Mouse (Mus musculus): ENCODE measurements around the gene Fbxw11. TPM values are rescaled to one million over a fixed set of nuclear protein-coding genes. Genes with fewer than 3 reads are reported as not detected.
"Not testable (repeated sequence)": the region's sequence is repeated elsewhere in the genome, so short reads cannot be mapped to it uniquely, and the experiment has no call there.

Fbxw11 gene
- total RNA-seq, 1 experiment from 2014 or later: 113 TPM

GRCm38 (mm10) chr11:32708739-32709501, 66.4 kb downstream of the Fbxw11 start:
- DNase-seq: no peak

DNA sequence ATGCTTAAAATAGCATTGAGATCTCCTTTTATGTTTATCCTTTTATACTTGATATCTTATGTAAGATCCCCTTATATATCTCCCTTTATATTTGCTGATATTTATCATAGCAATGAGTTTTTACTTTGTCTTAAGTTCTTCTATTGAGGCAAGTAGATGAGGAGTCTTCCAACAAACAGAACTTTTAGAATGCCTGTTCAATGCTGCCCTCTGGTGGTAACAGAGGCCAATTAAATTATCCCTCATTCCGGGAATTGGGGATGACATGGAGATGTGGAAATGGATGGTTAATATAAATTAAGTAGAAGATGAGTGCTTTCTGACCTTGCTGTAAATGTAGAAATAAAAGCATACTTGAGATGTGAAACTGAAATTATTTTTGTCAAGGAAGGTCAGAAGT, 67.0 kb downstream of the Fbxw11 start:
- no peak for DNase-seq

GRCm38 (mm10) chr11:32714230-32714629, 71.7 kb downstream of the Fbxw11 start:
- no peak for DNase-seq

DNA sequence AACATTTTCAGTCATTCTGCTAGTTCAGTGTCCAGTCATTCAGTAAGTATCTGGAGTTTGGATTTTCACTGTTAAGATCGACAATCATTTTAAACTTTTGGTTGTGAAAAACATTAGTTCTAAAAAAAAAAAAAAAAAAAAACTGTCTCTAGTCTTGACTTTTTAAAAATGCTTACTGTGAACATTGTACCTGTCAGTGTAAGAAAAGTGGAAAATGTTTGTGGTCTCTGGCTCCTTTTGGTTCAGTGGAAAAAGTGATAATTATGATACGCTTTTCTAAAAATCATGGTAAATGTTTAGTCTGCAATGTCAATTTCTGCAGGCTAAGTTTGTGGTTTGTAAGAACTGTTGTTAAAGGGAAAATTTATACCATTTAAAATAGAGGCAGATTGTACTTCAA, 72.4 kb downstream of the Fbxw11 start:
- no peak for DNase-seq

DNA sequence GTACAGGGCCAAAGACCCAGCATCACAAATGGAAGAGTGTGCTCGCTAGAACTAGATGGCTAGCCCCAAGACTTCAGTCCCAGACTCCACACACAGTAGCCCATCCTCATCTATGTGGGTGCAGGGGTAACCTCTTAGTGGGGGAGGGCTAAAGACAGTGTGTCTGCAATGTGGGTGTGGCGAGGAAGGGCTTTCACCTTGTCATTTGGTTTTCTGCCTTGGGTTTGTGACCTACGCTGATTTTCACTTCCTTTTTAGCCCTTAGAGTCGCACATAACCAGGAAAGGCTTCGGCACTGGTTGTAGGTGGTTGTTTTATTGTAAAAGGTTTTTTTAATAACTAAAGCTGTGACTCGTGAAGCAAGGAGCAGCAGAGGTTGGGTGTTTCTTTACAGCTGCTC, 73.0 kb downstream of the Fbxw11 start:
- no peak for DNase-seq

- DNase-seq: no peak
These were observed 73.4 kb downstream of the Fbxw11 start for GRCm38 (mm10) chr11:32715970-32716369.

GRCm38 (mm10) chr11:32716876-32717275, 74.4 kb downstream of the Fbxw11 start:
- no peak for DNase-seq

- not testable (repeated sequence) for DNase-seq
These were observed 75.2 kb downstream of the Fbxw11 start for GRCm38 (mm10) chr11:32717711-32718110.

- DNase-seq: no peak
These were observed 75.8 kb downstream of the Fbxw11 start for GRCm38 (mm10) chr11:32718371-32718770.

GRCm38 (mm10) chr11:32718979-32719378, 76.5 kb downstream of the Fbxw11 start:
- DNase-seq: no peak

- no peak for DNase-seq
These were observed 80.1 kb downstream of the Fbxw11 start for GRCm38 (mm10) chr11:32722653-32723052.

DNA sequence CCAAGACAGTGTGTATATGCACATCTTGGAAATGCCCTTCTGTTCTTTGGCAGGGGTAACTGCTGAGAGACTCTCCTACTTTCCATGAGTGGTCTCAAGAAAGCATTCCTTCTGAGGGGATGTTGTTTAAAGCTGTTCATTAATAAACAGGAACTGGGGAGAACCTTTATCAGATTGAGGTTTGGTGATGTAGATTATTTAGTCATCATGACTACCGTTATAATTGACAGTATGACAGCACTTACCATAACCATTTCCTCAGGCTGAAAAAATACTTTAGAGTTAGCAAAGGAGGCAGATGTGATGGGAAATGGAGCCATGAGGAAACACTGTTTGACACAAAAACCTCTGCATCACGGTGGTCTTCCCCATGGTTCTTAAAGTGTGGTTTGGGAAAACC, 80.8 kb downstream of the Fbxw11 start:
- no peak for DNase-seq

- no peak for DNase-seq
These were observed 82.6 kb downstream of the Fbxw11 start for GRCm38 (mm10) chr11:32725171-32725570.

DNA sequence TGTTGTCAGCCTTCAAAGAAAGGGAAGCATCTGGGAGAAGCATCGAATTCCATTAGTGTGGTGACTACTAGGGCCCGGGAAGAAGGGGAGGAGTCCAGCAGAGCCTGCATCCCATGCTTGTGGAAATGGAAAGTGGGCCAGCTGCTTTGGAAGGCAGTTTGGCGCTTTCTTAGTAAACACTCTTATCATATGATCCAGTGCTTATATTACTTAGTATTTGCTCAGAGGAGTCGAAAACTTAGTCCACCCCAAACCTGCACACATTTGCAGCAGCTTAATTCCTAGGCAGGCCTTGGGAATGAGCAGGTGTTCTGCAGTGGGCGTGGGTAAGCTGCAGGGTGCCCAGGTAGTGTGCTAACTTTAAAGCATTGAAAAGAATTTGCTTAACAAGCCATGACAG, 89.9 kb downstream of the Fbxw11 start:
- DNase-seq: no peak

DNA sequence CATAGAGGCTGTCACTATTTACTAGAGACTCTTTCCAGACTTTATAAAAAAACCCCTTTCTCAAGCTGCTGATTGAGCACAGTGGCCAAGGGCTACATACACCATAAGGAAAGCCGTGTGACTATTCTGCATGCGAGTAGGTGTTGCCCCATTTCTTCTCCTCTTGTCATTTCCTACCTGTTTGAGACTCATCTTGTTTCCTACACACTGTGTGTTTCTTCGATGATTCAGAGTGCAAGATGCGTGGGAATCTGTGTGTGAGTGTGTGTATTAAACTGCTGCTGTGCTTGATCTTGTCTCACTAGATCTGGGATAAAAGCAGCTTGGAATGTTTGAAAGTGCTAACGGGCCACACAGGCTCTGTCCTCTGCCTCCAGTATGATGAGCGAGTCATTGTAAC, 90.7 kb downstream of the Fbxw11 start:
- DNase-seq: no peak

DNA sequence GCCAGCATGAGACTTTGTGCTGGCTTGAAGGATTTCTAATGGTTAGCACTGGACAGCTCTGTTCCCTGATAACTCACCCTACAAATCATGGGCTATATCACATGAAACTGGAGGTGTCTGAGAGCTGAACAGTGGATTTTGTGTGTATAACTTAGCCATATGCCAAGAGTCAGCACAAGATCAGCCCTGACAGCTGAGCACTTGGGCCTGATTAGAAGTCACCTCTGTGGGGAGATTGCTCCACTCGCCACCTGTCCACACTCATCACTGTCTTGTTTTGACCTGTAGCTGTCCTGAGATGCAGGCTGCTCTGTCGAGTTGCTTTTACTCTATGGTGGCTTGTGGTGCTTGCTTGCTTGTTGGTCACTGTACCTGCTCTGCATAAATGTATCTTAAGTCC, 93.8 kb downstream of the Fbxw11 start:
- no peak for DNase-seq

DNA sequence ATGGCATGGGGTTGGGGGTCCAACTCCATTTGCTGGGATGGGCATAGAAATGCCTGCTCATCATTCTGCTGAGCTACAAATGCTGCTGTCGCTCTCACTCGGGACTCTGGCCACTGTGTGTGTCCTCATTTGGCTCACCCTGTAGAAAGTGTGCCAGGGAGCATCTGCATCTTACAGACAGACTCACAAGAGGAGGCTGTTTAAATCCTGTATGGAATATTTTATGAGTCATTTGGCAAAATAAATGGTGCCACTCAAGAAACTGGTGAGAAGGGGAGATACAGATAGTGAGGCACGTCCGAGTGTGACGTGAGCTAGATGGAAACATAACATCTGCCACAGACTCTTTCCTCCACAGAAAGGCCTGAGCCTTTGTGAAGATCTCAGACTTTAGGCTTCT, 95.2 kb downstream of the Fbxw11 start:
- DNase-seq: no peak

DNA sequence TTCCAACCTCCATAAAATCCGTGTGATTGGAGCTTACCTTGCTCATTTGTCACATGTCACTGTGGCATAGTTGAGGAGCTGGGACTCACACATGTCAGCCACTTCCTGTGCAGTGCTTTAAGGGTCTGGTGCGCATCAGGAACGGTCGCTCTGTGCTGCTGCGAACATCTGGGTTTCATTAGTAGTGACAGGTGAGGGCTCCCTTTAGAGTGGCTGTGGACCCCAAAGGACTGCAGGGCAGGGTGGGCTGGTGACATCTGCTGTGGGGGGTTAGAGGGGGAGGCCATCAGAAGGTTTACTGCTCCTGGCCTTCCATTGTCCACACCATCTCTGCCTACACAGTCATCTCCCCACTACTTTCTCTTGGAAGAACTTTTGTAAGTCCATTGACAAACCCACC, 101.4 kb downstream of the Fbxw11 start:
- DNase-seq: no peak

GRCm38 (mm10) chr11:32744463-32744862, 101.9 kb downstream of the Fbxw11 start:
- DNase-seq: no peak

DNA sequence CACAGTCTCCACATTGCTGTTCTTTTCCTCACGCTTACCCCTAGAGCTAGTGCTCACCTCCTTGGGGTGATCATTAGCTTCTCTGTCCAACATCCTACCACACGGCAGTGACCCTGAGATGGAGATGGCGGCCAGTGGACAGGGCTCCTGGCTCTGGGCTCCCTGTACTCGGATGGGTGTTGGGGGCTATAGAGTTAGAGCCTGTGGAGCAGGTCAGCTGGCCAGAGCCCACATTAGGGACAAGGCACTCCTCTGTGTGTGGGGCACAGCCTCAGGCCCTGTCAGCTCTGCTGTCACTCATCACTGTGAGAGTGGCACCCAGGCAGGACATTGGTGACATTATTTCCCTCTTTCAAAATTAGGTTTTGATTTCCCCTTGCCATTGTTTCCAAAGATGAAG, 102.9 kb downstream of the Fbxw11 start:
- DNase-seq: no peak

GRCm38 (mm10) chr11:32746036-32746435, 103.5 kb downstream of the Fbxw11 start:
- DNase-seq: no peak

- no peak for DNase-seq
These were observed 104.0 kb downstream of the Fbxw11 start for GRCm38 (mm10) chr11:32746475-32746874.

DNA sequence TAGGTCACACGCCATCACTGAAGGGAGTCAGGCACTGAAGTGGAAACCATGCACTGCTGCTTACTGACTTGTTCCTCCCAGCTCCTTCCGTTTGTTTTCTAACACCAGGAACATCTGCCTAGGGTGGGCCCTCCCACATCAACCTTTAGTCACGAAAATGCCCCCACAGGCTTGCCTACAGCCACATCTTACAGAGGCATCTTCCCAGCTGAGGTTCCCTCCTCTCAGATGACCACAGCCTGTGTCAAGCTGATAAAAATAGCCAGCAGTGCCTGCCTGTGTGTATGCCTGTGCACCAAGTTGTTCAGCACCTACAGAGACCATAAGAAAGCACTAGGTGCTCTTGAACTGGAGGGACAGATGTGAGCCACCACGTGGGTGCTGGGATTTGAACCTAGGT, 106.3 kb downstream of the Fbxw11 start:
- no peak for DNase-seq

GRCm38 (mm10) chr11:32751863-32752594, 109.5 kb downstream of the Fbxw11 start:
- DNase-seq: no peak

All from adrenal gland, postnatal 25 days (tissue).